Mouse (Mus musculus) bone marrow, adult 2 months (tissue): ENCODE measurements around the gene Unk. TPM values are rescaled to one million over a fixed set of nuclear protein-coding genes. Genes with fewer than 3 reads are reported as not detected.
A peak's percentile ranks its signal among the peaks of the same experiment; 100 is the strongest.

Experiments used
- H3K27ac ChIP-seq: fragments of 200-500 bp; 2 replicates; pipeline ENCODE4 v1.5.1; 2012; ENCODE audit warnings: low read depth, mild to moderate bottlenecking, control low read depth, inconsistent platforms, low read length; ENCODE audit not compliant: control insufficient read depth, poor library complexity, insufficient read depth
- H3K4me1 ChIP-seq: fragments of 200-500 bp; 2 replicates; pipeline ENCODE4 v1.6.1; 2011; ENCODE audit warnings: low read length; ENCODE audit not compliant: control insufficient read depth, insufficient read depth
- H3K4me3 ChIP-seq: fragments of 200-500 bp; replicated peaks from 2 replicates; pipeline ENCODE3; 2011; ENCODE audit warnings: mild to moderate bottlenecking, low read depth, low read length, control low read depth; ENCODE audit not compliant: control insufficient read depth
- CTCF ChIP-seq: fragments of 200-500 bp; IDR thresholded peaks from 2 replicates; pipeline ENCODE4 v1.5.1; 2011; ENCODE audit warnings: low read length, control low read depth; ENCODE audit not compliant: control insufficient read depth, insufficient read depth
- POLR2A ChIP-seq: fragments of 200-500 bp; IDR thresholded peaks from 2 replicates; pipeline ENCODE4 v1.6.1; 2011; ENCODE audit warnings: low read depth, mild to moderate bottlenecking, control low read depth, low read length, borderline replicate concordance; ENCODE audit not compliant: control insufficient read depth
- WGBS: fragments of 180-500 bp; shearing (Covaris S2); methylation state at CpG from one replicate; pipeline ENCODE4 v1.1.7; 2018; 5-methylcytosine and 5-hydroxymethylcytosine counted together
- polyA plus RNA-seq: library from polyadenylated mRNA; stranded (reverse); fragments of >200 nt; gene quantifications from 2 replicates; pipeline ENCODE4 v1.2.4, GENCODE M21; 2011; ENCODE audit warnings: low replicate concordance; ENCODE audit not compliant: missing spikeins, insufficient read depth, insufficient read length

Gene Unk
- polyA plus RNA-seq, 1 experiment: 43.0 TPM

DNA sequence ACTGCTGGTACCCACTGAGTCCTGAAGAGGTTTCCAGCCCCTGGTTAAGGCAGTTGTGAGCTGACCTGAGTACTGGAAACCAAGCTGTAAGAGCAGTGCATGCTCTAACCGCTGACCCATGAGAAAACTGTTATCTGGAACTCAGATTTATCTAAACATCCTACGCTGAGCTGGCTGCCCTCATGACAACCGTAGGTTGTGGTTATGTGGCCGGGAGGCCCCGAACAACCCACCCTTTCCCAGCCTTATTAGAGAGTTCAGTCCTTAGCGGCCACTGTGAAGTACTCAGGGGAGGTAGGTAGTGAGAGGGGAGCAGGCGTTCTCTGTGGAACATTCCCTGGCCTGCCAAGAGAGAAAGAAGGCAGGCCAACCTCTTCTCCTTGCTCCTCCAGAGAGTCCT, 31.1 kb upstream of the Unk start:
- H3K27ac ChIP-seq: no peak overlapping the region
- no peak overlapping the region for H3K4me3 ChIP-seq
- WGBS: 29% methylated on average over 7 of the region's 7 CpGs
- TF ChIP-seq CTCF: no peak
- TF ChIP-seq POLR2A: no peak
- no peaks in the 10 kb centered on the region for H3K4me1 ChIP-seq

GRCm38 (mm10) chr11:115999538-116000143, 30.5 kb upstream of the Unk start:
- no peak for TF ChIP-seq POLR2A
- peak; percentile 60 for TF ChIP-seq CTCF
- WGBS: 7% methylated on average over 14 of the region's 14 CpGs
- no peaks in the 10 kb centered on the region for H3K4me1 ChIP-seq

GRCm38 (mm10) chr11:116000607-116001006, 29.5 kb upstream of the Unk start:
- H3K27ac ChIP-seq: no peak overlapping the region
- peaks cover 2% of the 10 kb centered on the region for H3K4me1 ChIP-seq
- no peak overlapping the region for H3K4me3 ChIP-seq
- TF ChIP-seq POLR2A (no peak), CTCF (no peak)
- WGBS: 74% methylated on average over 10 of the region's 10 CpGs

More at GRCm38 (mm10) chr11:115999538-116000143, 30.5 kb upstream of the Unk start:
- Histone ChIP-seq H3K4me3 (no peak overlapping the region), H3K27ac (no peak overlapping the region)

DNA sequence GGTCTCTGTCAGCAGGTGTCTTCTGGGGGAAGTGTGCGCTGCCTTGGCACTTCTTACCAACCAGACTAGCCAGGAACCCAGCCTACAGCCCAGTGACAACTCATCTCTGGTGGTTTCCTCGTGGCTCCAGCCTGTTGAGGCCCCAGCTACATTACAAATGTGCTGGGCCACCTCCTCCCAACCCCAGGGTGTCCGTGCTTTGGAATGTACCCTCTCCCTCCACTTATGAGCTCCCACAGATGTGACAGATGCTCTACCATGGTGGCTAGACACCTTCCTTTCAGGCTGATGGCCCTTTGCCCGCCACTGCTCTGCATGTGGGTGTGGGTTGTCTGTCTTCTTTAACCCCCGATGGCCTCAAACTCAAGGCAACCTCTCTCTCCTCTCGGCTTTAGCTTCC, 28.4 kb upstream of the Unk start:
- TF ChIP-seq POLR2A: no peak
- TF ChIP-seq CTCF: no peak
- H3K4me1 ChIP-seq: peaks cover 2% of the 10 kb centered on the region
- 55% methylated on average over 6 of the region's 6 CpGs for WGBS

DNA sequence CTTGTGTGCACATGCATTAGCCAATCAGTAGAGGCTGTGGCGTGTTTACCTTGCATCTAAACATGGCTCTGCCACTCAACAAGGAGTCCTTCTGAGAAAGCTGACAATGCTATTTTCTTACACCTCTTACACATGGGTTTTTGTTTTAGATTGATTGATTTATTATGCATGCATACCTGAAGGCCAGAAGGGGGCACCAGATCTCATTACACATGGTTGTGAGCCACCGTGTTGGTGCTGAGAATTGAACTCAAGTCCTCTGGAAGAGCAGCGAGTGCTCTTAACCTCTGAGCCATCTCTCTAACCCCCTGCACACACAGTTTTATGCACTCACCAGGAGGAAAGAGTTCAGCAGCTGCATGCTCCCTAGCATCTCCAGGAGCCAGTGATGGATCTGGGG, 27.2 kb upstream of the Unk start:
- H3K4me1 ChIP-seq: peaks cover 2% of the 10 kb centered on the region
- no peak overlapping the region for H3K4me3 ChIP-seq
- 85% methylated on average over 3 of the region's 3 CpGs for WGBS
- TF ChIP-seq POLR2A: no peak
- no peak for TF ChIP-seq CTCF
- H3K27ac ChIP-seq: no peak overlapping the region

More for the DNA sequence above, 28.4 kb upstream of the Unk start:
- H3K27ac ChIP-seq: no peak overlapping the region
- H3K4me3 ChIP-seq: no peak overlapping the region

GRCm38 (mm10) chr11:116004186-116004823, 25.8 kb upstream of the Unk start:
- H3K4me1 ChIP-seq: peaks cover 2% of the 10 kb centered on the region
- no peak for TF ChIP-seq POLR2A
- no peak for TF ChIP-seq CTCF
- 8% methylated on average over 8 of the region's 8 CpGs for WGBS
- H3K27ac ChIP-seq: peak overlapping the region; percentile 2; the same call in 1 of the 2 replicates
- peak overlapping the region; percentile 47 for H3K4me3 ChIP-seq

DNA sequence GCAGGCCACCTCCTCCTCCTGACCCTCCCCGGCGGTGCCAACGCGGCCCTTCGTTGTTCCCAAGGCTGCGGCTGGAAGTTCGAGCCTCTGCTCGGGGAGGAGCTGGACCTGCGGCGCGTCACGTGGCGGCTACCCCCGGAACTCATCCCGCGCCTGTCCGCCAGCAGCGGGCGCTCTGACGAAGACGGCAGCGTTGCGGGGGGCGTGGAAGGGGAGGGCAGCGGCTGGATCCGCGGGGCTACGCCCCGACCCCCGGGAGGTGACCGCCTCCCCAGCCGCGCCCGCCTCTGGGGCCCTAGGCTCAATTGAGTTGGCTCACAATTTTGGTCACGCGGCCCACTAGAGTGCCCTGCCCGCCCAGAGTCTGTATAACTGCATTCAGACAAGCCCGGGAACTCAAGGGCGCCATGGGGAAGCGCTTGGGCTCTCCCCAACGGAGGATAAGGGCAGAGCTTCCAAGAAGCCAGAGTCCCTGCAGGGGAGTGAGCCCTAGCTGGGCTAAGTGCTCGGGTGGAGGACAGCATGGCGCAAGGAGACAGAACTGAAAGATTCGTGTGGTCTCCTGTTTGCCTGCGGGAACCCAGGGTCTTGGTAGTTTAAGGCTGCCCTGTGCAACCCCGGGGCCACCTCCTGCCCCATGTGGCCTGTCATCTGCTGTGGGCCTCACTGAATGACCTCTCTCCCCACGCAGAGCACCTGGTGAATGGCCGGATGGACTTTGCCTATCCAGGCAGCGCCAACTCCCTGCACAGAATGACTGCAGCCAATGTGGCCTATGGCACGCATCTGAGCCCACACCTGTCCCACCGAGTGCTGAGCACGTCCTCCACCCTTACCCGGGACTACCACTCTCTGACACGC, 25.1 kb upstream of the Unk start:
- TF ChIP-seq CTCF (peak; percentile 62), POLR2A (peak; percentile 9; the same call in 1 of the 2 replicates)
- 5% methylated on average over 54 of the region's 54 CpGs for WGBS
- Histone ChIP-seq H3K4me3 (peak overlapping the region; percentile 47), H3K27ac (peak overlapping the region; percentile 16; the same call in 1 of the 2 replicates), H3K4me1 (peaks cover 2% of the 10 kb centered on the region)

- WGBS: 73% methylated on average over 9 of the region's 9 CpGs
- Histone ChIP-seq H3K4me1 (peaks cover 2% of the 10 kb centered on the region), H3K27ac (no peak overlapping the region), H3K4me3 (no peak overlapping the region)
- no peak for TF ChIP-seq CTCF
- TF ChIP-seq POLR2A: no peak
Measured at GRCm38 (mm10) chr11:116005701-116006419, 24.3 kb upstream of the Unk start.
